Mouse (Mus musculus): ENCODE results near the gene Anks1b.

The Anks1b gene

GRCm38 (mm10) chr10:89974361-89974760, 101.1 kb downstream of the Anks1b start:
- no peak for DNase-seq (ENCODE audit: extremely low spot score)

GRCm38 (mm10) chr10:89975431-89975841, 102.1 kb downstream of the Anks1b start:
- no peak for DNase-seq (ENCODE audit: extremely low spot score)

GRCm38 (mm10) chr10:89976577-89976976, 103.3 kb downstream of the Anks1b start:
- no peak for DNase-seq (ENCODE audit: extremely low spot score)

- DNase-seq (ENCODE audit: extremely low spot score): no peak
Observed at GRCm38 (mm10) chr10:89994171-89994570, 120.9 kb downstream of the Anks1b start.

GRCm38 (mm10) chr10:89995621-89996428, 122.5 kb downstream of the Anks1b start:
- no peak for DNase-seq (ENCODE audit: extremely low spot score)

GRCm38 (mm10) chr10:90003980-90004729, 130.8 kb downstream of the Anks1b start:
- no peak for DNase-seq (ENCODE audit: extremely low spot score)

GRCm38 (mm10) chr10:90004882-90005281, 131.6 kb downstream of the Anks1b start:
- DNase-seq (ENCODE audit: extremely low spot score): no peak

- DNase-seq (ENCODE audit: extremely low spot score): no peak
Observed at GRCm38 (mm10) chr10:90033037-90033436, 159.7 kb downstream of the Anks1b start.

GRCm38 (mm10) chr10:90043287-90043686, 170.0 kb downstream of the Anks1b start:
- no peak for DNase-seq (ENCODE audit: extremely low spot score)

- DNase-seq (ENCODE audit: extremely low spot score): no peak
Observed at GRCm38 (mm10) chr10:90043773-90044172, 170.5 kb downstream of the Anks1b start.

- DNase-seq (ENCODE audit: extremely low spot score): no peak
Observed at GRCm38 (mm10) chr10:90044229-90044628, 170.9 kb downstream of the Anks1b start.

GRCm38 (mm10) chr10:90068651-90069050, 195.3 kb downstream of the Anks1b start:
- DNase-seq (ENCODE audit: extremely low spot score): no peak

- no peak for DNase-seq (ENCODE audit: extremely low spot score)
Observed at GRCm38 (mm10) chr10:90077930-90078329, 204.6 kb downstream of the Anks1b start.

GRCm38 (mm10) chr10:90081151-90081550, 207.8 kb downstream of the Anks1b start:
- DNase-seq (ENCODE audit: extremely low spot score): no peak

- DNase-seq (ENCODE audit: extremely low spot score): no peak
Observed at GRCm38 (mm10) chr10:90081630-90082029, 208.3 kb downstream of the Anks1b start.

- no peak for DNase-seq (ENCODE audit: extremely low spot score)
Observed at GRCm38 (mm10) chr10:90093877-90094276, 220.6 kb downstream of the Anks1b start.

- no peak for DNase-seq (ENCODE audit: extremely low spot score)
Observed at GRCm38 (mm10) chr10:90112662-90113061, 239.4 kb downstream of the Anks1b start.

GRCm38 (mm10) chr10:90116867-90117266, 243.6 kb downstream of the Anks1b start:
- DNase-seq (ENCODE audit: extremely low spot score): no peak

- DNase-seq (ENCODE audit: extremely low spot score): no peak
Observed at GRCm38 (mm10) chr10:90117836-90118235, 244.5 kb downstream of the Anks1b start.

GRCm38 (mm10) chr10:90137538-90137937, 264.2 kb downstream of the Anks1b start:
- DNase-seq (ENCODE audit: extremely low spot score): no peak

GRCm38 (mm10) chr10:90140947-90141346, 267.6 kb downstream of the Anks1b start:
- no peak for DNase-seq (ENCODE audit: extremely low spot score)

- no peak for DNase-seq (ENCODE audit: extremely low spot score)
Observed at GRCm38 (mm10) chr10:90144444-90144843, 271.1 kb downstream of the Anks1b start.

GRCm38 (mm10) chr10:90151510-90151909, 278.2 kb downstream of the Anks1b start:
- DNase-seq (ENCODE audit: extremely low spot score): no peak
